Mouse (Mus musculus) liver, embryonic 12.5 days (tissue): ENCODE data around the gene Phf2. TPM values are rescaled to one million over a fixed set of nuclear protein-coding genes. Genes with fewer than 3 reads are reported as not detected.

ENCODE experiments used
- ATAC-seq: fragments of 200-750 bp; cut with Nextera tagmentation; 2 replicates; pipeline ENCODE4 v1.8.0; 2017; ENCODE audit warnings: moderate number of reproducible peaks, mild to moderate bottlenecking, moderate library complexity
- H3K27ac ChIP-seq: fragments of 300-500 bp; sonication (generic); 2 replicates; pipeline ENCODE4 v1.5.1; 2016; ENCODE audit warnings: mild to moderate bottlenecking
- H3K27me3 ChIP-seq: fragments of 300-500 bp; sonication (generic); replicated peaks from 2 replicates; pipeline ENCODE4 v1.6.1; 2016; ENCODE audit warnings: mild to moderate bottlenecking, moderate library complexity
- H3K36me3 ChIP-seq: fragments of 300-500 bp; sonication (generic); 2 replicates; pipeline ENCODE4 v1.6.1; 2016; ENCODE audit warnings: mild to moderate bottlenecking, moderate library complexity
- H3K4me1 ChIP-seq: fragments of 300-500 bp; sonication (generic); 2 replicates; pipeline ENCODE4 v1.6.1; 2016
- H3K4me2 ChIP-seq: fragments of 300-500 bp; sonication (generic); 2 replicates; pipeline ENCODE4 v1.6.1; 2016; ENCODE audit warnings: mild to moderate bottlenecking, moderate library complexity
- H3K4me3 ChIP-seq: fragments of 300-500 bp; sonication (generic); 2 replicates; pipeline ENCODE4 v1.5.1; 2016; ENCODE audit warnings: mild to moderate bottlenecking, moderate library complexity
- H3K9ac ChIP-seq: fragments of 300-500 bp; sonication (generic); 2 replicates; pipeline ENCODE4 v1.6.1; 2016; ENCODE audit warnings: mild to moderate bottlenecking, moderate library complexity
- H3K9me3 ChIP-seq: fragments of 300-500 bp; sonication (generic); replicated peaks from 2 replicates; pipeline ENCODE4 v1.6.1; 2016; ENCODE audit warnings: mild to moderate bottlenecking, moderate library complexity
- WGBS: fragments of 180-500 bp; shearing (Covaris S2); methylation state at CpG from one replicate; pipeline ENCODE4 v1.1.7; 2016; ENCODE audit not compliant: insufficient replicate concordance; 5-methylcytosine and 5-hydroxymethylcytosine counted together
- polyA plus RNA-seq: library from polyadenylated mRNA; unstranded; fragments of >200 nt; fragmentation: Nextera tagmentation; extraction: Ambion mirVana; gene quantifications from 2 replicates; pipeline ENCODE4 v1.2.1, GENCODE M21; 2016

The Phf2 gene
- polyA plus RNA-seq, 1 experiment from 2014 or later = 2.9 TPM

- no peak for ATAC-seq
- peaks cover 11% of the 10 kb centered on the region; the same call in 1 of the 2 replicates for H3K27me3 ChIP-seq
- WGBS = 45% methylated on average over 11 of the region's 11 CpGs
- no peaks in the 10 kb centered on the region for H3K9me3 ChIP-seq
- no peak overlapping the region for H3K27ac ChIP-seq
- H3K4me2 ChIP-seq = no peak overlapping the region
- no peaks in the 10 kb centered on the region for H3K4me1 ChIP-seq
- no peaks in the 10 kb centered on the region for H3K36me3 ChIP-seq
- H3K4me3 ChIP-seq = no peak overlapping the region
- H3K9ac ChIP-seq = no peak overlapping the region
These were observed 107.1 kb downstream of the Phf2 start for GRCm38 (mm10) chr13:48763701-48764245.

- 0 out of 2 replicates have a peak, but pooled peaks cover 9% of the 10 kb centered on the region for H3K27me3 ChIP-seq
- no peaks in the 10 kb centered on the region for H3K4me1 ChIP-seq
- no peak overlapping the region for H3K4me2 ChIP-seq
- no peak overlapping the region for H3K27ac ChIP-seq
- no peak overlapping the region for H3K9ac ChIP-seq
- no peak overlapping the region for H3K4me3 ChIP-seq
- no peak for ATAC-seq
- 72% methylated on average over 8 of the region's 8 CpGs for WGBS
- no peaks in the 10 kb centered on the region for H3K36me3 ChIP-seq
- no peaks in the 10 kb centered on the region for H3K9me3 ChIP-seq
These were observed 110.0 kb downstream of the Phf2 start for GRCm38 (mm10) chr13:48760855-48761436.

- H3K36me3 ChIP-seq = no peaks in the 10 kb centered on the region
- no peak overlapping the region for H3K27ac ChIP-seq
- no peak for ATAC-seq
These were observed 114.2 kb downstream of the Phf2 start for GRCm38 (mm10) chr13:48756769-48757168.

More at GRCm38 (mm10) chr13:48756769-48757168, 114.2 kb downstream of the Phf2 start:
- Histone ChIP-seq H3K4me2 (no peak overlapping the region), H3K9ac (no peak overlapping the region), H3K4me3 (no peak overlapping the region), H3K9me3 (no peaks in the 10 kb centered on the region), H3K27me3 (0 out of 2 replicates have a peak, but pooled peaks cover 10% of the 10 kb centered on the region), H3K4me1 (no peaks in the 10 kb centered on the region)
- 56% methylated on average over 15 of the region's 15 CpGs for WGBS

Other genes starting within 250 kb of the Phf2 start
- gene Ptpdc1, start 245.5 kb downstream of the Phf2 start, polyA plus RNA-seq = 1.2 and 1.4 TPM in 2 replicates
- 7.2 and 7.8 TPM in 2 replicates for gene Barx1, start 208.1 kb downstream of the Phf2 start, polyA plus RNA-seq
- 19.5 and 20.1 TPM in 2 replicates for gene Fam120a, start 96.9 kb upstream of the Phf2 start, polyA plus RNA-seq